Mouse (Mus musculus) spleen, postnatal 36 days (tissue): Measurements from ENCODE around the gene Cep112.

Source experiments
- DNase-seq, 2 experiments: peaks; one replicate each; pipeline ENCODE4 v3.0.0; 2022; ENCODE audit warnings: low spot score in 2 of 2, mixed read lengths in 1 of 2

Cep112 gene

GRCm38 (mm10) chr11:108424889-108425591 lies at the start of gene Cep112:
Cep112 (plus strand) TSS chr11:108425192.
- DNase-seq = peak; percentile 93 to 95

GRCm38 (mm10) chr11:108376815-108377214 lies 48.2 kb upstream of the Cep112 start:
- DNase-seq = no peak

- DNase-seq = peak; percentile 61
Observed at GRCm38 (mm10) chr11:108377680-108378362, 47.2 kb upstream of the Cep112 start.

- DNase-seq = no peak
Observed at GRCm38 (mm10) chr11:108378363-108378751, 46.6 kb upstream of the Cep112 start.

GRCm38 (mm10) chr11:108382664-108383063 lies 42.3 kb upstream of the Cep112 start:
- DNase-seq = no peak

- DNase-seq = no peak
Observed at GRCm38 (mm10) chr11:108384920-108385665, 39.9 kb upstream of the Cep112 start.

- no peak for DNase-seq
Observed at GRCm38 (mm10) chr11:108385666-108386024, 39.3 kb upstream of the Cep112 start.

- no peak for DNase-seq
Observed at GRCm38 (mm10) chr11:108395061-108395460, 29.9 kb upstream of the Cep112 start.

GRCm38 (mm10) chr11:108396076-108396829 lies 28.7 kb upstream of the Cep112 start:
- no peak for DNase-seq

GRCm38 (mm10) chr11:108409876-108410644 lies 14.9 kb upstream of the Cep112 start:
- DNase-seq = no peak

GRCm38 (mm10) chr11:108416360-108416759 lies 8.6 kb upstream of the Cep112 start:
- DNase-seq = no peak

GRCm38 (mm10) chr11:108418540-108418939 lies 6.5 kb upstream of the Cep112 start:
- DNase-seq = no peak

GRCm38 (mm10) chr11:108419242-108419641 lies 5.8 kb upstream of the Cep112 start:
- no peak for DNase-seq

- no peak for DNase-seq
Observed at GRCm38 (mm10) chr11:108420751-108421150, 4.2 kb upstream of the Cep112 start.

- no peak for DNase-seq
Observed at GRCm38 (mm10) chr11:108423221-108423620, 1.8 kb upstream of the Cep112 start.

GRCm38 (mm10) chr11:108424111-108424510 lies 881 bp upstream of the Cep112 start:
- DNase-seq = no peak

- DNase-seq = no peak
Observed at GRCm38 (mm10) chr11:108425592-108425921, 565 bp downstream of the Cep112 start.

- no peak for DNase-seq
Observed at GRCm38 (mm10) chr11:108426086-108426485, 1.1 kb downstream of the Cep112 start.

- DNase-seq = no peak
Observed at GRCm38 (mm10) chr11:108427191-108427590, 2.2 kb downstream of the Cep112 start.

GRCm38 (mm10) chr11:108429076-108429475 lies 4.1 kb downstream of the Cep112 start:
- DNase-seq = no peak

- DNase-seq = no peak
Observed at GRCm38 (mm10) chr11:108443893-108444563, 19.0 kb downstream of the Cep112 start.
